Mouse (Mus musculus) pancreas, adult 10 weeks (tissue): ENCODE data around the gene Crybg2. TPM values are rescaled to one million over a fixed set of nuclear protein-coding genes. Genes with fewer than 3 reads are reported as not detected.

Source experiments
- polyA plus RNA-seq: library from polyadenylated mRNA; stranded (reverse); fragments of 350-450 nt; fragmentation: Illumina TruSeq; extraction: RNeasy Lipid Tissue Mini Kit (QIAGEN cat#74804); gene quantifications from one replicate; pipeline ENCODE4 v1.2.3, GENCODE M21; 2015; ENCODE audit warnings: low read depth, low replicate concordance; ENCODE audit not compliant: insufficient read depth

Gene Crybg2
- polyA plus RNA-seq: not detected

DNA sequence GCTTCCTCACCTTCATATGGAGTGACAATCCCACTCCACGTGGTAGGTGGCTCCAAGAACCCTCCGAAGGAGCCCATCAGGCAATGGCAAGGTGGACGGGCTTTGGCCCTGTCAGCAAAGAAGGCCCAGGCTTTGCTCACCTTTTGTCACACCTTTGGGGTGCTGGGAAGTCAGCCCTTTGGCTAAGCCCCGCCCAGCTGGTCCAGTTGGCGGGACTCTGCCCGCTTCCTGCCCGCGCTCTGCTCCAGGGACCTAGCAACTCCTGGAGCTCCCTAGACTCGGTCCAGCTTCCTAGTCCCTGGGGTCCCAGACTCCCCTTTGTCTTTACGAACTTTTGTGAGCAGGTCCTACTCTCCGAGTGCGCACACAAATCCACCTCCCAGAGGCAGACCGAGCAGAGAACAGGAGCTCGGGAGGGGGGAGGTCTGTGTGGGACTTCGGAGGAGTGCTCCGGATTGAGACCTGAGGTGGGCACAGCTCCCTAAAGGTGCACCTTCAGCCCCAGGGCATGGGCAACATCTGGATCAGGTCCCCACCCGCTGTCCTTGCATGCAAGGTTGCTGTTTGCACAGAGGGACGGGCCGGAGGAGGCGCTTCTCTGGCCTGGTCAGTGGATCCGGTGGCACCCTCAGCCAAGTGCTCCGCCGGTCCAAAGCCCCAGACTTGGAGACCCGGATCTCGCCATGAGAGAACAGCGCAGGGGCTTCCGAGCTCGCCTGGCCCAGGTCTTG, at the start of gene Crybg2:
TSS of gene Crybg2 (plus strand) at position 681 of the 731 bp plus-strand sequence.

GRCm38 (mm10) chr4:134018779-134019145, 41.9 kb upstream of the Crybg2 start, which contains the start of gene Lin28a:
TSS of gene Lin28a (minus strand) at chr4:134018841.

DNA sequence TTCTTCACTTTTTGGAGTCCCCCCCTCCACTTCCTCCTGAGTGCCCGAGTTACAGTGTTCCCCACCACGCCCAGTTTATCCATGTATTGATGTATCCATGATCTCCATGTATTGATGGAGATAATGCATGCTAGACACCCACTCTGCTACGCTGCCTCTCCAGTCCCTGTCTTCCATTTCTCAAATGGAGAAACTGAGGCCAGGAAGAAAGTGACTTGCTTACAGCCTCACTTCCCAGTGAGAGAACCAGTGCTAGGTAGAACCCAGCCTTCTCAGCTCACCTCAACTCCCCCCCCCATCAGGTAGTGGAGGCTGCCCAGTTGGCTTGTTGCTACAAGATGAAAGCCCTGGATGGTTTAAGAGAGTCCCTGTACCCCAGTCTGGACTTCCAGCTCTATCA, 7.1 kb upstream of the Crybg2 start, which contains the start of gene Zfp683:
TSS of gene Zfp683 (plus strand) at position 301 of the 400 bp plus-strand sequence.

GRCm38 (mm10) chr4:134094923-134095547, 34.4 kb downstream of the Crybg2 start, which contains the start of gene Cd52:
TSS of gene Cd52 (minus strand) at chr4:134095082.

DNA sequence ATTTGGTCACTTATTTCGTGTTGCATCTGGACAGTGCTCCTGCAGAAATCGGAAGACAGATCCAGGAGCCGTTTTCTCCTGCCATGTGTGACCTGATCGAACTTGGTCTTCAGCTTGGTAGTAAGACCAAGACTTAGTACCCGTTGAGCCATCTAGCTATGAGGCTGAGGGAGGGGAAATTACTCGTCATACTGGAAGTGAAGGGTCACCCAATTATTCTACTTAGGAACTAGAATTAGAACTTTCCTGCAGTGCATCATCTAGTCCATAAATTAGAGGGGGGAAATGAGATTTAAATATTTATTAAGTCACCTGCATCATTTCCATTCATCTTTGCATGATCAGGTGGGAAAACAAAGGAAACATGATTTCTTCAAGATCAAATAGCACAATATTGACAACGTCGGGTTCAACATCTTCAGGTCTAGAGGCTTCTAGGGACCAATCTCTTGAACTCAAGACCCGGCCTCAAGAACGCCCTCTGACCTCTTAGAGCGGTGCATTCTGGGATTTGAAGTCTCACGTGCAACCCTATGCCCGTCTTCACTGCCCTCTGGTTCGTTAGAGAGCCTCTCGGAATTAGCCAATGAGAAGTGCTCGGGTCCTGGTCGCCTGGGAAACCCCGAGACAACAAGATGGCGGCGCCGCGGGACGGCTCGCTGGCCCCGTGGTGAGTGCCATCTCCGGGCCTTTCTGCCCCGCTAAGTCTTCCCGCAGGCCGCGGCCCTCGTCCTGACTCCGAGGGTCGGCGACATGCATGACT, 41.5 kb downstream of the Crybg2 start, which contains the start of gene Ubxn11:
TSS of gene Ubxn11 (plus strand) at position 592 of the 763 bp plus-strand sequence.

DNA sequence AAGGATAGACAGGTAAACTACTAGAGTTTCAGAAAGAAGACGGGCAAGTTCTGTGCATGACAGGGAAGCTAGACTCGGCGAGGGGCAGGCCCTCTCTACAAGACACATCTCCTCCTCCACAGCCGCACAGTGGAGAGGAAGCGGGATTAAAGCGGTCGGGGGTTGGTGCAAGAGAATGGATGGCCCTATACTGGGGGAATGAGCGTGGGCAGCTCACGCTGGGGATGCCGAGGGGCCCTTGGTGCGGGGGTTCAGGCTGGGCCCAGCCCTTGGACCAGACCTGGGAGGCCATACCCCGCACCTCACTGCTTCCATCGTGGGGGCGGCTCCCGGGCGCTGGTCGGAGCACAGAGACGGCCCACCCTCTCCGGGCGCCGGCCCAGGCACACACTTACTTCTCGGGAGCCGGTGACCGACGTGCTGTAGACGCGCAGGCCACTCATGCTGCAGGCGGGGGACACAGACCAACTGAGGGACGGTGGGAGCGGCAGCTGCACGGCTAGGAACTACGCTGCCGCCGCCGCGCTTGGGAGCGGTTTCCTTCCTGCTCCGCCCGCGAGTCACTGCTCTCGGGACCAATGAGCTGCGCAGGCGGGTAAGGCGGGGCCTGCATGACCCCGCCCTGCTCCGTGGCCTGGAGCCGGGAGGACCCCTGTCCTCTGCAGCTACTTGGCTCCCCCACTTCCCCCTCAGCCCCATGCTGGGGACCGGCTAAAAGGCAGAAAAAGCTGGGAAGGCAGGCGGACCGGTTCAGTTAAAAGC, 67.8 kb downstream of the Crybg2 start, which contains the start of gene Sh3bgrl3:
TSS of gene Sh3bgrl3 (minus strand) at position 569 of the 762 bp plus-strand sequence.

Other genes with a start within 250 kb of the Crybg2 start
- gene Rps6ka1, start 173.0 kb upstream of the Crybg2 start, polyA plus RNA-seq: 4.2 TPM
- 33.0 TPM for gene Hmgn2, start 92.2 kb upstream of the Crybg2 start, polyA plus RNA-seq
- gene Dhdds, start 59.9 kb upstream of the Crybg2 start, polyA plus RNA-seq: 8.8 TPM
- not detected for gene Lin28a, start 42.0 kb upstream of the Crybg2 start, polyA plus RNA-seq
- not detected for gene Zfp683, start 7.0 kb upstream of the Crybg2 start, polyA plus RNA-seq
- 12.5 TPM for gene Cd52, start 34.3 kb downstream of the Crybg2 start, polyA plus RNA-seq
- gene Ubxn11, start 41.8 kb downstream of the Crybg2 start, polyA plus RNA-seq: 2.3 TPM
- gene Sh3bgrl3, start 68.0 kb downstream of the Crybg2 start, polyA plus RNA-seq: 68.4 TPM
- gene Cep85, start 126.3 kb downstream of the Crybg2 start, polyA plus RNA-seq: 12.7 TPM
- not detected for gene Gm7534, start 142.2 kb downstream of the Crybg2 start, polyA plus RNA-seq
- gene Catsper4, start 166.6 kb downstream of the Crybg2 start, polyA plus RNA-seq: 0.65 TPM
- gene Cnksr1, start 177.6 kb downstream of the Crybg2 start, polyA plus RNA-seq: 4.4 TPM
- gene E130218I03Rik, start 182.8 kb downstream of the Crybg2 start, polyA plus RNA-seq: not detected
- gene Zfp593, start 184.8 kb downstream of the Crybg2 start, polyA plus RNA-seq: 2.0 TPM
- not detected for gene Gm30191, start 186.1 kb downstream of the Crybg2 start, polyA plus RNA-seq
- 6.8 TPM for gene Grrp1, start 193.3 kb downstream of the Crybg2 start, polyA plus RNA-seq
- gene Pdik1l, start 227.1 kb downstream of the Crybg2 start, polyA plus RNA-seq: 1.6 TPM